Mouse (Mus musculus) embryonic facial prominence, embryonic 10.5 days (tissue): Measurements from ENCODE around the gene Mrpl58. TPM values are rescaled to one million over a fixed set of nuclear protein-coding genes. Genes with fewer than 3 reads are reported as not detected.

ENCODE experiments used
- DNase-seq: peaks from one replicate; pipeline ENCODE4 v3.0.0-alpha.2; 2017; ENCODE audit warnings: low spot score
- H3K27ac ChIP-seq: fragments of 300-500 bp; sonication (generic); replicated peaks from 2 replicates; pipeline ENCODE4 v1.5.1; 2016; ENCODE audit warnings: mild to moderate bottlenecking
- H3K27me3 ChIP-seq: fragments of 300-500 bp; sonication (generic); replicated peaks from 2 replicates; pipeline ENCODE4 v1.6.1; 2016; ENCODE audit warnings: low read depth, mild to moderate bottlenecking; ENCODE audit not compliant: poor library complexity, severe bottlenecking
- H3K36me3 ChIP-seq: fragments of 300-500 bp; sonication (generic); replicated peaks from 2 replicates; pipeline ENCODE4 v1.6.1; 2016; ENCODE audit warnings: mild to moderate bottlenecking, moderate library complexity
- H3K4me1 ChIP-seq: fragments of 300-500 bp; sonication (generic); 2 replicates; pipeline ENCODE4 v1.6.1; 2016
- H3K4me3 ChIP-seq: fragments of 300-500 bp; sonication (generic); 2 replicates; pipeline ENCODE4 v1.5.1; 2016; ENCODE audit warnings: mild to moderate bottlenecking, moderate library complexity
- H3K9me3 ChIP-seq: fragments of 300-500 bp; sonication (generic); 2 replicates; pipeline ENCODE4 v1.6.1; 2016; ENCODE audit warnings: mild to moderate bottlenecking
- WGBS: fragments of 180-500 bp; shearing (Covaris S2); methylation state at CpG from one replicate; pipeline ENCODE4 v1.1.7; 2016; 5-methylcytosine and 5-hydroxymethylcytosine counted together
- polyA plus RNA-seq: library from polyadenylated mRNA; unstranded; fragments of >200 nt; fragmentation: Nextera tagmentation; extraction: Ambion mirVana; gene quantifications from 2 replicates; pipeline ENCODE4 v1.2.1, GENCODE M21; 2016

The Mrpl58 gene
- polyA plus RNA-seq, 1 experiment from 2014 or later = 228 TPM

GRCm38 (mm10) chr11:115437571-115438122, 34.1 kb downstream of the Mrpl58 start:
- peaks cover 37% of the 10 kb centered on the region for H3K4me1 ChIP-seq
- 86% methylated on average over 5 of the region's 5 CpGs for WGBS
- DNase-seq = no peak
- H3K27me3 ChIP-seq = peaks cover 23% of the 10 kb centered on the region; the same call in 1 of the 2 replicates
- H3K36me3 ChIP-seq = peaks cover 8% of the 10 kb centered on the region
- H3K27ac ChIP-seq = no peak overlapping the region
- peaks cover 7% of the 10 kb centered on the region for H3K9me3 ChIP-seq
- no peak overlapping the region for H3K4me3 ChIP-seq

GRCm38 (mm10) chr11:115439326-115439725, 35.8 kb downstream of the Mrpl58 start:
- WGBS = 88% methylated on average over 3 of the region's 3 CpGs
- Histone ChIP-seq H3K27ac (no peak overlapping the region), H3K36me3 (no peaks in the 10 kb centered on the region), H3K9me3 (peaks cover 7% of the 10 kb centered on the region), H3K4me1 (peaks cover 37% of the 10 kb centered on the region), H3K4me3 (no peak overlapping the region), H3K27me3 (peaks cover 23% of the 10 kb centered on the region; the same call in 1 of the 2 replicates)
- no peak for DNase-seq

GRCm38 (mm10) chr11:115439906-115440595, 36.5 kb downstream of the Mrpl58 start, which contains the start of gene Trim80:
Gene Trim80 (plus strand): TSS chr11:115440545.
- peaks cover 33% of the 10 kb centered on the region for H3K4me1 ChIP-seq
- DNase-seq = no peak

GRCm38 (mm10) chr11:115441417-115441816, 37.9 kb downstream of the Mrpl58 start:
- peaks cover 7% of the 10 kb centered on the region for H3K9me3 ChIP-seq
- H3K4me3 ChIP-seq = peak overlapping the region; percentile 21; the same call in 1 of the 2 replicates
- H3K4me1 ChIP-seq = peaks cover 22% of the 10 kb centered on the region
- no peak overlapping the region; the same call in 1 of the 2 replicates for H3K27ac ChIP-seq
- no peaks in the 10 kb centered on the region for H3K36me3 ChIP-seq
- DNase-seq = no peak
- peaks cover 22% of the 10 kb centered on the region; the same call in 1 of the 2 replicates for H3K27me3 ChIP-seq
- WGBS = 47% methylated on average over 15 of the region's 15 CpGs

More at GRCm38 (mm10) chr11:115439906-115440595, 36.5 kb downstream of the Mrpl58 start, which contains the start of gene Trim80:
- 93% methylated on average over 9 of the region's 9 CpGs for WGBS
- Histone ChIP-seq H3K4me3 (peak within 1 kb of the TSS; percentile 21; the same call in 1 of the 2 replicates), H3K27me3 (peaks cover 23% of the 10 kb centered on the region; the same call in 1 of the 2 replicates), H3K9me3 (peaks cover 7% of the 10 kb centered on the region), H3K36me3 (no peaks in the 10 kb centered on the region), H3K27ac (no peak within 1 kb of the TSS; the same call in 1 of the 2 replicates)

GRCm38 (mm10) chr11:115446906-115447305, 43.4 kb downstream of the Mrpl58 start:
- H3K4me1 ChIP-seq = peaks cover 37% of the 10 kb centered on the region
- no peak for DNase-seq
- H3K27me3 ChIP-seq = peaks cover 4% of the 10 kb centered on the region; the same call in 1 of the 2 replicates
- H3K27ac ChIP-seq = peak overlapping the region; percentile 21; the same call in 1 of the 2 replicates
- H3K36me3 ChIP-seq = no peaks in the 10 kb centered on the region
- H3K4me3 ChIP-seq = no peak overlapping the region
- 74% methylated on average over 3 of the region's 3 CpGs for WGBS
- H3K9me3 ChIP-seq = no peaks in the 10 kb centered on the region

- no peak overlapping the region for H3K4me3 ChIP-seq
- WGBS = 86% methylated on average over 11 of the region's 11 CpGs
- no peak for DNase-seq
Observed at GRCm38 (mm10) chr11:115447321-115447885, 43.9 kb downstream of the Mrpl58 start.

GRCm38 (mm10) chr11:115448075-115448474, 44.5 kb downstream of the Mrpl58 start:
- Histone ChIP-seq H3K9me3 (no peaks in the 10 kb centered on the region), H3K27ac (no peak overlapping the region), H3K4me1 (peaks cover 37% of the 10 kb centered on the region), H3K27me3 (no peaks in the 10 kb centered on the region), H3K36me3 (no peaks in the 10 kb centered on the region), H3K4me3 (no peak overlapping the region)
- no peak for DNase-seq
- 83% methylated on average over 16 of the region's 16 CpGs for WGBS

More at GRCm38 (mm10) chr11:115447321-115447885, 43.9 kb downstream of the Mrpl58 start:
- Histone ChIP-seq H3K27ac (no peak overlapping the region), H3K4me1 (peaks cover 37% of the 10 kb centered on the region), H3K36me3 (no peaks in the 10 kb centered on the region), H3K27me3 (no peaks in the 10 kb centered on the region; the same call in 1 of the 2 replicates), H3K9me3 (no peaks in the 10 kb centered on the region)

- Histone ChIP-seq H3K27me3 (no peaks in the 10 kb centered on the region), H3K36me3 (no peaks in the 10 kb centered on the region), H3K9me3 (no peaks in the 10 kb centered on the region), H3K4me3 (no peak overlapping the region; the same call in 1 of the 2 replicates), H3K4me1 (peaks cover 37% of the 10 kb centered on the region), H3K27ac (peak overlapping the region; percentile 57)
- WGBS = 30% methylated on average over 7 of the region's 7 CpGs
- no peak for DNase-seq
Observed at GRCm38 (mm10) chr11:115448998-115449397, 45.4 kb downstream of the Mrpl58 start.

- H3K27ac ChIP-seq = no peak overlapping the region
- whole genome bisulfite sequencing = 91% methylated on average over 7 of the region's 7 CpGs
- no peaks in the 10 kb centered on the region for H3K36me3 ChIP-seq
- H3K4me3 ChIP-seq = no peak overlapping the region
- no peak for DNase-seq
- H3K27me3 ChIP-seq = no peaks in the 10 kb centered on the region
- H3K9me3 ChIP-seq = no peaks in the 10 kb centered on the region
- H3K4me1 ChIP-seq = peaks cover 34% of the 10 kb centered on the region
Observed at GRCm38 (mm10) chr11:115450176-115450575, 46.6 kb downstream of the Mrpl58 start.

GRCm38 (mm10) chr11:115451781-115452241, 48.3 kb downstream of the Mrpl58 start:
- peaks cover 32% of the 10 kb centered on the region for H3K4me1 ChIP-seq
- 0 out of 2 replicates have a peak, but pooled peaks cover 2% of the 10 kb centered on the region for H3K9me3 ChIP-seq
- WGBS = 87% methylated on average over 8 of the region's 8 CpGs
- H3K27ac ChIP-seq = no peak overlapping the region
- no peaks in the 10 kb centered on the region for H3K27me3 ChIP-seq
- H3K36me3 ChIP-seq = no peaks in the 10 kb centered on the region
- DNase-seq = no peak
- H3K4me3 ChIP-seq = no peak overlapping the region

- Histone ChIP-seq H3K9me3 (0 out of 2 replicates have a peak, but pooled peaks cover 2% of the 10 kb centered on the region), H3K4me1 (peaks cover 36% of the 10 kb centered on the region), H3K4me3 (no peak overlapping the region), H3K36me3 (no peaks in the 10 kb centered on the region), H3K27ac (no peak overlapping the region), H3K27me3 (no peaks in the 10 kb centered on the region)
- DNase-seq = no peak
- WGBS = 90% methylated on average over 7 of the region's 7 CpGs
Observed at GRCm38 (mm10) chr11:115452281-115452860, 48.8 kb downstream of the Mrpl58 start.

GRCm38 (mm10) chr11:115453306-115453705, 49.8 kb downstream of the Mrpl58 start:
- 67% methylated on average over 4 of the region's 4 CpGs for WGBS
- DNase-seq = no peak
- H3K4me3 ChIP-seq = no peak overlapping the region
- H3K27ac ChIP-seq = no peak overlapping the region
- no peaks in the 10 kb centered on the region for H3K27me3 ChIP-seq
- no peaks in the 10 kb centered on the region for H3K36me3 ChIP-seq
- peaks cover 36% of the 10 kb centered on the region for H3K4me1 ChIP-seq
- 0 out of 2 replicates have a peak, but pooled peaks cover 2% of the 10 kb centered on the region for H3K9me3 ChIP-seq
